Mouse (Mus musculus) 3134 (cell line): Measurements from ENCODE around the gene Tcf23.

Experiments
- DNase-seq: peaks from one replicate; pipeline ENCODE4 v3.0.0-alpha.2; 2011; ENCODE audit warnings: low spot score; ENCODE audit not compliant: insufficient read length; ENCODE audit errors: extremely low read depth

The Tcf23 gene

DNA sequence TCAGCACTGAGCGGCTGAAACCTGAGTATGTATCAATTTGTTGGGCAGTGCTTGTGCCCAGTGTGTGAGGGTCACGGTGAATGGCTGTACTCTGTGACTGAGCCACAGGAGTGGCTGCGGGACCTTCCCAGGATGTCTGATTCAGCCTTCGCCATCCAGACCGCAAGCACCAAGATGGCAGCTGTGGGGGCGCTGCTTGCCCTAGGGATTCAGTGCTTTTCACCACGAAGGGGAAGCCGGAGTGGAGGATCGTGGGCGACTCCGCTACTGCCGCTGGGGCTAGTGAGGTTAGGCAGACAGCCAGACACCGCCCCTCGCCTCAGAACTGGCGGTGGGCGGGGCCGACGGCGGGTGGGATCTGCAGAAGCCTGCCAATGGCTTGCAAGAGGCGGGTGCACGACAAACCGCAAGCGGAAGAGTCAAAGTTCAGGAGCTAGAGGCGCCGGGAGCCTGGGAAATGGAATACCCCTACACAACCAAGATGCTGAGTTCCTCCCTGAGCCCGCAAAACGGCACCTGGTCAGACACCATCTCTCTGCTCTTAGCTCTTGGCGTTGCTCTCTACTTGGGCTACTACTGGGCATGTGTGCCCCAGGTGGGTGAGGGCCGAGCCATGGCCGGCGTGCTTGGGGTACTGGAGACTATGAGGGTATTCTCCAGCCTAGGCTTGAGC is 18.7 kb upstream of the Tcf23 start:
- peak; percentile 99 for DNase-seq

- DNase-seq = no peak
Measured at GRCm38 (mm10) chr5:30950451-30950850, 18.0 kb upstream of the Tcf23 start.

DNA sequence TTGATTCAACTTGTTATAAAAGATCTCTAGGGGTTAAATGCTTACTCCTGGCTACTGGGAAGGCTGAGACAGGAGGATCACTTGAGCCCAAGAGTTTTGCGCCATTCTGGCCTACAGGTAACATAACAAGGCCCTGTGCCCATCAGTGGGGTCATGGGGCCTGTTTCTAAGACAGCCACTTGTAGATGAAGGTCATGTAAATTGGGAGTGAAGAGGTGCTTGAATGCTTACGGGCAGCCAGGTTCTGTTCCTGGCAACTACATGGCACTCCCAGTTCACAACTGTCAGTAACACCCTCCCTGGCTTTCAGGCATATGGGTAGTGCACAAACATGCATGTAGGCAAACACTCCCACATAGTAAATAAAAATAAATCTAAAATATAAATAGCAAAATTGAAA is 17.5 kb upstream of the Tcf23 start:
- DNase-seq = no peak

DNA sequence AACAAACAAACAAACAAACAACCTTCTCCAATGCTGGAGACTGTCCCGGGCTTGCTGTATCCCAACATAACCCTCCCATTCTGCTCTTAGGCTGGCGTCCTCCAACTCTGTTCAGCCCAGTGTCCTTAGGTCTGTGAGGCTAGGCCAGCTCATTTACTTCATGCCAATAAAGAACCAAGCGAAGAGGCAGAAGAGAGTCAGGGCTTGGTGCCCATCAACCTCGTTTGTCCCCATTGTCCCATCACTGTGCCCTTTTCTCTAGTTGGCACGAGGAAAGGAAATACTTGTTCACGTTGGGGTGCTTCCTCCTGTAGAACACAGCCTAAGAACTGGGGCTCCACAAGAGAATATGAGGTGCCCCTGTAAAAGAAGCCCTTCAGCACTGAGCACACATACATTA is 16.8 kb upstream of the Tcf23 start:
- DNase-seq = no peak

DNA sequence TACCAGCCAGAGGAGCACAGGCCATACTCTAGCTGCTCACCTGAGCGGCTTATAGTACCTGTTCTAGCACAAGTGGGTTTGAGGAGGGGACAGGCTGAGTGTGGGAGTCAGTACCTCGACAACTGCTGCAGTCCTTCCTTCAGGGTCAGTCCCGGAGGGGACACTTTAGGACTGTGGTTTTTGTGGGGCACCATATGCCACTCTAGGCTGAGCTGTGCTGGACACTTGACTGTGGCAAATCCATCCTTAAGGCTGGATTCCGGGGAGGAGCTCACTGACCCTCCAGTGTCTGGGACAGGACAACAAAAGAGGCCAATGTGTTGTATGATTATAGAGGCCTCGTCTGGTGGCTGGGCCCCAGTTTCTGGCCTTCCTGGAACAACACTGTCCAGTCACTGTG is 15.9 kb upstream of the Tcf23 start:
- no peak for DNase-seq

GRCm38 (mm10) chr5:30954065-30954464 is 14.4 kb upstream of the Tcf23 start:
- no peak for DNase-seq

GRCm38 (mm10) chr5:30954556-30954955 is 13.9 kb upstream of the Tcf23 start:
- no peak for DNase-seq

- DNase-seq = no peak
Measured at GRCm38 (mm10) chr5:30955751-30956150, 12.7 kb upstream of the Tcf23 start.

DNA sequence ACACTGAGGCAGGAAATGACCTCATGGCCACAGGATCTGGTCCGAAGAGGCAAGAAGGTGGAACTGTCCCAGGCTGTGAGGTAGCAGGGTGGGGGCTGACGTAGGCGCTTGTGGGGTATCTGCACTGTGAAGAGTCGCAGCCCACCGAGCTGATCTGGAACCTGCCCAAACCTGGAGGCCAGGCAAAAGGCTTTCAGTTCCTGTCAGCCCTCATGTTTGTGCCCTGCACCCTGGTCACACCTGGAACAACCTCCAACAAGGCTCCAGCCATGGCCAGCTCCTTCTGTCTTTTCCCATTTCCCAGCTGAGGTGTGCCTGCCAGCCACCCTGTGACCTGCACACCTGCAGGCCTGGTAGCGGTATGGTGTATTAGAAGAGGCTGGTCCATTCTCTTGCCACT is 10.6 kb upstream of the Tcf23 start:
- DNase-seq = no peak

DNA sequence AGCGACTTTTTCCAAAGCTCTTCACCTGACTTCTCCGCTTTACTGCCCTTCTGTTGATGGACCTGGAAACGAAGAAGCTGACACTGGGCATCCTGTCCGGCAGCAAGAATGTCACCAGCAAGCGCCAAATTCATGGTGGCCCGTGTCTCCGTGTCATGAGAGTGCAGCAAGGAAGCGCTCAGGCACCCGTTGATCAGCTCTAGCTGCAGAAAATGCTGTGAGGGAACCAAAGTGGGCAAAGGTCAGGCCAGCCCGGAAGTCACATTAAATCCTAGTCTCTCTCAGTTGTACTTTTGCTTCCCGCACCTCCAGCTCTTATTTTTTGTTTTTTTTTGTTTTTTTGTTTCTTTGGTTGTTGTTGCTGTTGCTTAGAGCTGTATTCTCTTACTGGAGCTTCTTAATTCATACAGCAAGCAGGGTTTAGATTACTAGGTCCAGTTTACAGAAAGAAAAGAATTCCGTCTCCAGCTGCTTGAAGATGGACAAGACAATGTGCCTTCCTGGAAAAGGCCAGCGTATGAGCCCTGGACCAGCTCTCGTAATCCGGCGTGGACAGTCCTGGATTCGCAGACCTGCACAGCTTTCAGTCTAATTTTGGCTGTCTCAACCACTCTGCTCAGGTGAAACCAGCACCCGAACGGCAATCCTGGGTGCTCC is 9.1 kb upstream of the Tcf23 start:
- no peak for DNase-seq

DNA sequence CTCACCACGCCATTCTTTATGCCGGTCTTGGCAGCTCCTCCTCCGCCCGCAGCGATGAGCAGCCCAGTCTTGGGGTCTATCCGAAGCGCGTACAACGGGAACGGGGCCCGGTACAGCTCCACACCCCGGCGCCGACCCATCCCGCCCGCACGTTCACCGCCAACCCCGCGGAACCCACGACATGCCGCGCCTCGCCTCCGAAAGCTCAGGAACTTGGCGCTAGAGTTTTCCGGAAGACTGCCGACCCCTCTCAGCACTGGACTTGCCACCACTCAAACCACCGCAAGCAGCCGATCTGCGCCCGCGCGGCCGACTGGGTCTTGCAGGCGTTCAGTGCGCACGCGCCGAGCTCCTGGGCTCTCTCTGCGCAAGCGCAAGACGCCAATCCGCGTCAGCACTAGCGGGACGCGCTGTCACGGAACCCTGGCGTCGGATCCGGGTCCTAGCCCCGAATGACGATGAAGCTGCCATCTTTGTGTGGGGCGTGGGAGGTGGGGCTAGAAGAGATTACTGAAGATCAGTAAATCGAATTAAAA is 8.4 kb upstream of the Tcf23 start, which contains the start of gene Preb:
Gene Preb (minus strand): TSS at position 396 of the 536 bp plus-strand sequence.
- peak; percentile 94 for DNase-seq

DNA sequence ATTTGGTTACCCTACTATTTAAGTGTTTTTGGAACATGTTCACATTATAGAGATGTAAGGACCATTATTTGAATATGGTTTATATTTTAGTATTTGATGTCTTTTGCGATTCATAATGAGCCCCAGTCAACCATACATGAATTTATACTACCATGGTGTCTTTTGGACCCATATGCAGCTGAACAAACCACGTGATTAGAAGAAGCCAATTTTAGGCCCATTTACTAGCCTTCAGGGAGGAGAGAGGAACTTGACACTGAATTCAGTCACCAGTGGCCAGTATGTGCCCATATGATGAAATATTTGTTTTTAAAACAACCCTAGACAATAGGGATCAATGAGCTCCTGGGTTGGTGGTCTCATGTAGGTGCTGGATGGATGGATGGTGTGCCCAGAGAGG is 7.6 kb upstream of the Tcf23 start:
- DNase-seq = no peak

DNA sequence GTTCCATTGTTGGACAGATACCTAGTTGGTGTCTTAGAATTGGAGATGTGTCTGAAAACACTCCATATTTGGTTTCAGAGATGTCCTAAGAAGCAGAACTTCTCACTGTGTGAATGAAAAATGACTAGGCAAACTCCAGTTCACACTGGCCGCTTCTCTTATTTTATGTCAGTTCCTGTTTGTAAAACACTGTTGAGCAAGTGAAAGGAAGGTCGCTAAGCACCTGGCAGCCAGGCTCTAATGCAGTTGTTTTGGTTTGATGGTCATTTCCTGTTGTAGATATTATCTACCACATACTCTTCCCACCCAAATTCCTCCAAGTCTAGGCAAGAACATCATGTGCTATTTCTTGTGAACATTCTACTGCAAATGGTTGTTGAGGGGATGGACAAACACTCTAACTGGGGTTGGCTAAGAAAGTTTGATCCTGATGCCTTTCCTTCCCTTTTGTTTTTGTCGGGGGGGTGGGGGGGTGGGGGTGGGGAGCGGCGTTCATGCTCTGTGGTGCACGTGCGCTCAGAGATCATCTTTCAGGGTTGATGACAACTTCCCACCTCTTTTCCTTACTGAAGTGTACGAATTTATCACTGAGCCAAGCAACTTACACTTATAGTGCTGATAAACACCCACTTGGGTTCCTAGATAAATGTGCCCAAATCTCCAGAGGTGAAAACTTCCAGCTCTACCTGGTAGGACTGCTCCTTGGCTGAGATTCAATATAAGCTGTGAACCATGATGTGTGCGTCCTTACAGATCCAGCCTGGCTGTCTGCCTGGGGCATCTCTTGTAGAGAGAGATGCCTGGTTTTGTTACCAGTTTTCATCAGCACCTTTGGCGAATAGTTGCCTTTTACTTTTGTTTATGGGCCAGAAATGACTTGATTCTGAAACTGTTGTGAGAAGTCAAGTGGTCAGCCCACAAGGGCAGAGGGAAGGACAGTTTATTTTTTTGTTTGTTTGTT is 6.6 kb upstream of the Tcf23 start:
- peak; percentile 27 for DNase-seq

GRCm38 (mm10) chr5:30963916-30964315 is 4.5 kb upstream of the Tcf23 start:
- no peak for DNase-seq

DNA sequence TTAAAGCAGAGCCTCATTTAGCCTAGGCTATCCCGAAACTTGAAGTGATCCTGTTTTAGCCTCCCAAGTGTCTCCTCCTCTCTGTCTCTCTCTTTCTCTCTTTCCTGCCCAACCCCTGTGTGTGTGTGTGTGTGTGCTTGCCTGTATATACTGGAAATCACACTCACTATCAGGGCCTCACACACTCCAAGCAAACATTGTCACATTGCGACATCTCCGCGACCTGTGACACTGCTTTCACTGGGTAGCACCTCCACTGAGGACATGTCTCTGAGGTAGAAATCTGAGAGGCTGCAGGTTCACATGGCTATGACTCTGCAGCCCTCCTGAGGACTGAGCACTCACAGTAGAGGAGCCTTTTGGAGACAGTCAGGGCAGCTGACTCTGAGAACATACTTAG is 2.3 kb upstream of the Tcf23 start:
- no peak for DNase-seq

DNA sequence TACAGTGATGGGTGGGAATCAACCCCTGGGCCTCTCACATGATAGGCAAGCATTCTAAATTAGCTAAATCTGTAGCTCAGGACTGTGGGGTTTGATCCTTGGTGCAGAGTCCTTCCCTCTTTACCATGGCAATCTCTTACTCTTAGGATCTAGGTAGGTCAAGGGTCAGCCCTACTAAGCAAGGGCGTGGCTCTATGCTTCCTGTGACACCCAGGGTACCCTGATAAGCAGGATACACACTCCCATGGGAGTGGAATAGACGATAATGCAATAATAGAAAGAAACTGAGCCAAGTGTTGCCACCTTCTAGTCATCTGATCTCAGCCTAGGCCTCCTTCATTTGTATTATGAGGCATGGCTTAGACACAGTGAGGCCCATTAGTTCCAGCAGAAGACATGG is 978 bp downstream of the Tcf23 start:
- no peak for DNase-seq

DNA sequence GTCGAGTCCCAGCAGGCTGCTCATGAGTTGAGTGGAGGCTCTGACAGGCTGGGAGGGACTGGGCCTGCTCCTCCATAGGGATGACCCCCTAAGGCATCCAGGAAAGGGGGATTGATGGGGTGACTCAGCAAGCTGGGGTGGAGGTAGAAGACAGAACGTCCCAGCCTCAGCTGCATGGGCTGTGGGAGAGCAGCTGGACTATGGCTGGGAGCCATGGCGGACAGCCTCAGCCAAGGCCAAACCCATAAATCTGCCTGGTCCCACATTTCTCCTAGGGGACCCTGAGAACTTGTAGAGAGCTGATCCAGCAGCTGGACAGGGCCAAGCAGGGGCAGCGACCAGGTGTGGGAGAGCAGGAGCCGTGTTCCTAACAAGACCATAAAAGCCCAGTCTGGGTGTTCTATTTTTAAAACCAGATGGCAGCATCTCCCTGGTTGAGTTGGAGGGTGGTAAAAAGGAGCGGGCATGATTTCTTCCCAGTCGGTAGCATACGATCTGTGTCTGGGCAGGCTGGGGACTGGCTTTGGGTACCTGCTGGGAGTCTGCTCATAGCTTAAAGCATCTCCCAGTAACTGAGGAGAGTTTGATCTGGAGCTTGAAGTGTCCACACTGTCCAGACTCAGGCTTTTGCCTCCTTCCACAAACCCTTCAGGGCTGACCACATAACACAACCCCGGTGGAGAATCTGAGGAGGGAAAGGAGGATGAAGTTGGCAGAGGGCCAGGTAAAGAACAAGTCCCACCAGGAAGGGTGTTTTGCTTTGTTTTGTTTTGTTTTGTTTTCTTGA is 6.6 kb downstream of the Tcf23 start:
- no peak for DNase-seq

GRCm38 (mm10) chr5:30982357-30982756 is 13.9 kb downstream of the Tcf23 start:
- DNase-seq = no peak

DNA sequence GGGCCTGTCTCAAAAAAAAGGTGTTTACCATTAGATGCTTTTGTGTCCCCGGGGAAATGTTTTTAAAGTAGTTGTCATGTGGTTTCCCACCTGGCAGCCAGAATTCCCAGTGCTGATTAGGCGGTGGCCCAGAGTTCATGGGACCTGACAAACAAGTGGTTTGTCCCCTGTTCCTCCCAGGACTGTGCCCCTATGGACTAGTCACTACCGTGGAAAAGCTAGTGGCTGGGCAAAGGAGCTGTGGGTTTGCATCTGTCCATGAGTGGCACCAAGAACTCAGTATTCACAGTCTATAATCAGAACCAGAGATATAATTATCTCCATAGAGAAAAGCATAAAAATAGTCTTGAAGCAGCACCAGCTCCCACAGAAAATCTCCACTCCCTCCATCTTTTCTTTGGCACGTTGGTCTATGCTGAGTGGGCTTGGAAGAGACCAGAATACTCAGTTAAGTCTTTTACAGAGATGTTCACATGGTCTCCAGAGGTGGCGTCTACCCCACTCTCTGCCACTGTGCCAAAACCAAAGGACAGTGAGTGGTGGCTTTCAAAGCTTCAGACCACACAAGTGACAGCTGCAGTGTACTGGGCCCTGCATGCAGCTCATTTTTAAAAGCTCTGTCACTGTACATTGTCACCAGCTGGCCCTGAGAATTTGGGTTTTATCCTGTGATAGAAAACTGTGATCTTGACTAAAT is 24.7 kb downstream of the Tcf23 start:
- DNase-seq = no peak

- DNase-seq = no peak
Measured at GRCm38 (mm10) chr5:30994074-30994473, 25.6 kb downstream of the Tcf23 start.
